Mouse (Mus musculus) liver, embryonic 14.5 days (tissue): ENCODE measurements around the gene Slc38a1.

ENCODE experiments used
- CTCF ChIP-seq: IDR thresholded peaks from 2 replicates; pipeline ENCODE4 v1.5.1; 2016; ENCODE audit warnings: antibody characterized with exemption, low read depth, control low read depth
- EP300 ChIP-seq: IDR thresholded peaks from 2 replicates; pipeline ENCODE4 v1.6.1; 2016; ENCODE audit warnings: antibody characterized with exemption, low read depth

GRCm38 (mm10) chr15:96602043-96602442 lies 40.7 kb downstream of the Slc38a1 start:
- no peak for TF ChIP-seq CTCF
- no peak for TF ChIP-seq EP300
